Mouse (Mus musculus) common myeloid progenitor, adult 5-6 weeks (primary cell): Measurements from ENCODE around the gene Olfr44. TPM values are rescaled to one million over a fixed set of nuclear protein-coding genes. Genes with fewer than 3 reads are reported as not detected.

Experiments
- ATAC-seq: replicated peaks from 2 replicates; pipeline ENCODE4 v1.8.0; 2016; ENCODE audit warnings: low read depth, mild to moderate bottlenecking, moderate TSS enrichment, inconsistent platforms; ENCODE audit not compliant: poor library complexity, severe bottlenecking
- total RNA-seq: library from RNA; stranded (forward); fragments of 200-1000, 187-1606 nt; gene quantifications from 2 replicates; pipeline ENCODE4 v1.2.3, GENCODE M21; 2017

Gene Olfr44
- not detected in 2 replicates for total RNA-seq

DNA sequence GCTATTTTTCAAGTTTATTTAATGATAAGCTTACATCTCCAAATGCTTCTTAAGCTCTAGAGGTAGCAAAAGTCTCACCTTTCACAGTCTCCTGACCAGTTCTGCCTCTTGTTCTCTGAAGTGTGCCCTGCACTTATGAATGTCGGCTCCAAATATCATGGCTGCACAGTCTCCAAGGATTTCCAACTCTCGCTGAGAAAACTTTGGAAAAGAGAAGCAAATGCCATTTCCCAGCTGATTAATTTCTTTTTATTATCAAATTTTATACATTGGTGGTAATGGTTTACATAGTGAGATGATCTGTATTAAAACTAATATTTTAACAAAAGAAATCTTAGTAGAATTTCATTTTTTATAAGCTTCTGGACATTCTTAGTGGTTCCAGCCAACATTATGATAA, at the start of gene Olfr44:
Olfr44 (minus strand) TSS at position 101 of the 400 bp plus-strand sequence.
- no peak for ATAC-seq

DNA sequence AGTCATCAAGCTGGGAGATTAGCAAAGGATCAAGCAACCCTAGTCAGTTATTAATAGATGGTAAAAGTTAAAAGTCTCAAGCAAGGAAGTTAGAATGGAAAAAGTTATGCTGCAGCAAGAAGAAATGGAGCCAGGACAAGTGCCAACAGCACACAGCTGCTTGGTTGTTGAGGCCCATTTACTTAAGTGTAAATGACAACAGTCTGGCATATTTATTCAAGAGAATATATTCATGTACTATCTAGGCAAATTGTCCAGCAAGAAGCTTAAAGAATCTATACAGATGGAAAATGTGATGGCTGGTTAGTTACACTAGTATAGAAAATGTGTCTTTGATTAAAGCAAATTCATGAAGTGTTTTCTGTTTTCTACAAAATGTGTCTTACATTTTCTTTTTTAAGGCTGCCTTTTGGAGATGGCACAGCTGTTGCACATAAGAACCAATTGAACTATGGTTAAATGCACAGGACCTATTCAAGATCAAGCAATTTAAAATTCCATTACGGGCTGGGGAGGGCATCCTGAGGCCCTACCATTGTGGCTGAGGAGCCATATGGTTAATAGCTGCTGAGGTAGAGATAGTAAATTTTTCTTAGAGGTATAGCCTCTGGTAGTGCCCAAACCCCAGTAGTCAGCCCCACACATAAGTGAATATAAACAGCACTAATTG, 30.0 kb upstream of the Olfr44 start:
- ATAC-seq = no peak

DNA sequence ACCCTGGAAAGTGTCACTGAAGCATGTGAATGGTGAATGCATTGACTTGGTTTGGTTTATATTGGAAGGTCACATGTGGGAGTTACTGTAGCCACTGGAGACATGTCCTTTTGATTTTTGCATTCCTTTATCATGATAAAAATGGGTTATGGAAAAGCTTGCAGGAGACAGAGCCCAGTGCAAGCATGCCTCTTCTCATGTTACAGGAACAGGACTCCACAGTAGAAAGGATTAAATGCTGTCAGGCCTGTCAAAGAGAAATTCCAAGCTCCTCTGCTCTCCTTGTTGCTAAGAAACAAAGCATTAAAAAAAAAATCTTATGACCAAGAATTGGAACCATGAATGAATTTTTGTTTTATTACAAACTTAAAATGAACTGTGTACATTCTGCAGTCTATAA, 24.8 kb upstream of the Olfr44 start:
- ATAC-seq = no peak

DNA sequence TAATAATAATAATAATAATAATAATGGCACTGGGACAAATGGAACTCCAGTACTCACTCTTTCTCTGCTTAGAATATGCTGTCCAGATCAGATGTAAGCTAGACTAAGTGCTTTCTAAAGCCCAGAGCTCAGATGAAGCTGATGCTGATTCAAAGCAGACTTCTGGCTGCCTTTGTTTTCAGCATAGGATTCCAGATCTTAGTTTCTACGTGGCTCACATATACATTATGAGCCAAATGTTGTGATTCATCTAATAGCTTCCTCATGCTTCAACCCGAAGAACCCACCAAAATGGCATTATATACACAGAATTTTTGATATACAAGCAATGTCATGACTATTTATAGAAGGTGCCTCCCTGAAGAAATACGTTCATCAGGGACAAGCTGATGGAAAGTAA, 21.7 kb upstream of the Olfr44 start, which contains the start of gene Olfr957:
Olfr957 (minus strand) TSS at position 279 of the 400 bp plus-strand sequence.
- no peak for ATAC-seq

DNA sequence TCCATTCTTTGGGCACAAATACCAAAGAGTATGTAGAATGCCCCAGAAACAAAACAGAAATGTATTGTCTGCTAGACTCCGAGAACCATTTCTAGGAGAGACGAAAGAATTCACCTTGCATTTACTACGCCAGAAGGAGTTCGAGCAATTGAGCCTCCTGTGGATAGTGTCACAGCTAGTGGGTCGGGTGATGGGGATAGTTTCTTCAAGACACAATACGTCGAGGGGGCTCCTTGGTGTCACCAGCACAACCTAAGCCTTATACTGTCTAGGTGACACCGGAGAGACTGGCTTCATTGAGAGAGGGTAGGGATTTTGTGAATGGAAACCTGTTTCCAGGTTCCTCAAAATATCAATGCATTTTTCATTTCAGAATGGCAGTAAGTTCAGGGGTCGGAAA, 15.6 kb upstream of the Olfr44 start:
- no peak for ATAC-seq

DNA sequence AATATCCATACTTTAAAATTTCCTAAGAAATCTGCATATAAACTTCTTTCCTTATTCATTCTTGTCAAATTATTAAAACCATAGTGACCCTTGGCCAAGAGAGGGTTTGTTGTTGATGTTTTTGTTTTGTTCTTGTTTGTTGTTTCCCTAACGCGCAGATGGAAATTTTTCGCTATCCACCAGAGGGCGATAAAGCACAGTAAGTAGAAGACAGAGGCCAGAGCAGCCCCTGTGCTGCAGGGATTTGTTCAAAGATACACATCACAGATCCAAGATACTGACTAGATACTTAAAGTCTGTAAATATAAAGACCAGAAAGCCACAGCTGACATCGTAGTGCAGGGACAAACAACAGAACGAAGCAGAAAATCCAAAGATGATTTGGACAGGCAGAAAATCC, 15.2 kb upstream of the Olfr44 start:
- ATAC-seq = peak; percentile 69

DNA sequence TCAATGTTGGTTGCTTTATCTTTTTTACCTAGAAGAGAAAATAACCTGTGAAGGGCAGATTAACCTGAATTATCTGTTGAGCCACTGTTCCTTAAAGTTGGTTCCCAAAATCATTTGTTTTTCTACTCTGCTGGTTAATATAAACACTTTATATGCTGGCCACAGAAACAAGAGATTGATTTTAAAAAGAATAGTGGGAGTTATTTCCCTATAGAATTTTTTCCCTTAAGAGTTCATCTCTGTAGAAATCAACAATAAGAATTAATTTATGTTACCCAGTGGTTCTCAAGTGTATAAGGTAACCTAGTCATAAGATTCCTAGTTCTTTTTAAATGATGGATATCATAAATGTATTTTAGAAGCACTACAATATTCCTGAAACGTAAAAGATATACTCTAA, 22.0 kb downstream of the Olfr44 start, which contains the start of gene Olfr955:
Olfr955 (minus strand) TSS at position 101 of the 400 bp plus-strand sequence.
- no peak for ATAC-seq

DNA sequence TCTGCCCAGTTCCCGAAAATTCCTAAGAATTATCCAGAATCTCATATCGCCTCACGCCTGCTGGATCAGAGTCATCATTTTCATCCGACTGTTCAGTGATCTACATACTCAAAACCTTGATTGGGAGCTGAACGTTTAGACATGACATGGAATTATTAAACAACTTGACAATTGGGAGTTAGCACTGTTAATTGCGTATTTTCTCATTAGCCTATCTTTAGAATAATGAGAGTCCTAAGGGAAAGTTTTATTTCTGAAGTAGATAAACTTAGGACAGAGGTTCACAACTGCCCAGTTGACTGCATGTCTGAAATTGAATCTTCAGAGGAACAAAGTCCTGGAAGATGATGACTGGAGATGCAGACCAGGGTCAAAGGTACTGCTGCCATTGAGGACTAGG, 37.4 kb downstream of the Olfr44 start, which contains the start of gene Olfr954:
Olfr954 (plus strand) TSS at position 301 of the 400 bp plus-strand sequence.
- no peak for ATAC-seq

Other genes starting within 250 kb of the Olfr44 start
- not detected in 2 replicates for gene Olfr1537, start 244.0 kb downstream of the Olfr44 start, total RNA-seq
- not detected in 2 replicates for gene Olfr945, start 217.2 kb downstream of the Olfr44 start, total RNA-seq
- gene Olfr948, start 167.9 kb downstream of the Olfr44 start, total RNA-seq = not detected in 2 replicates
- 0.87 TPM in 1 of 2 replicates, not detected in the other for gene Olfr951, start 106.6 kb downstream of the Olfr44 start, total RNA-seq
- gene Olfr952, start 66.8 kb downstream of the Olfr44 start, total RNA-seq = not detected in 2 replicates
- not detected in 2 replicates for gene Olfr954, start 37.3 kb downstream of the Olfr44 start, total RNA-seq
- not detected in 2 replicates for gene Olfr955, start 22.1 kb downstream of the Olfr44 start, total RNA-seq
- gene Olfr957, start 21.8 kb upstream of the Olfr44 start, total RNA-seq = not detected in 2 replicates
- not detected in 2 replicates for gene Olfr958, start 60.1 kb upstream of the Olfr44 start, total RNA-seq
- not detected in 2 replicates for gene Olfr959, start 81.6 kb upstream of the Olfr44 start, total RNA-seq
- not detected in 2 replicates for gene AW551984, start 110.4 kb upstream of the Olfr44 start, total RNA-seq
- not detected in 2 replicates for gene Olfr148, start 116.7 kb upstream of the Olfr44 start, total RNA-seq
- gene Olfr960, start 127.4 kb upstream of the Olfr44 start, total RNA-seq = not detected in 2 replicates
- not detected in 2 replicates for gene Olfr961, start 151.1 kb upstream of the Olfr44 start, total RNA-seq
- gene Olfr963, start 173.2 kb upstream of the Olfr44 start, total RNA-seq = not detected in 2 replicates
- not detected in 2 replicates for gene Olfr149, start 213.1 kb upstream of the Olfr44 start, total RNA-seq
- gene Olfr965, start 217.4 kb upstream of the Olfr44 start, total RNA-seq = not detected in 2 replicates
- gene Olfr150, start 237.0 kb upstream of the Olfr44 start, total RNA-seq = not detected in 2 replicates